Mouse (Mus musculus): Measurements from ENCODE around the gene Ankrd34c.

DNA sequence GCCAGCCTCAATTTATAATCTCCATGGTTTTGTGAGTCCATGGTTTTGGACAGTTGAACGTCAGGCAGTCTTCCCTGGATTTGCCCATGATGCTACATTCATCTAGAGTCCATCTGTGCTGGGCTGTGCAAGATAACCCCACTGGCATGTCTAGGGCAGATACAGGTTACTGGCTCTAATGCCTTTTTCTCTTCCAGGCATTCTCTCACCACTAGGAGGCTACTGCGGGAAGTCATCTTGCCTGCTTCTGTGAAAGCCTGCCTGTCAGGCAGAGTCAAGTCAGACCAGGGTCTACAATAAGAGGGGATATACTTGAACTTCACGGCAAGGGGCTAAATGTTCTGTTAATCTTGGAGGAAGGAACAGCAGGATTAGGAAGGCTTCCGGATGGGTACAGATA, 31.4 kb downstream of the Ankrd34c start:
- TF ChIP-seq MYOD1 (IDR thresholded peaks at IDR 0.05; ENCODE audit: control insufficient read depth in 1 of 3, insufficient read length in 2 of 3, low read depth in 2 of 3): no peak
- no peak for TF ChIP-seq POLR2A (IDR thresholded peaks at IDR 0.05; ENCODE audit: insufficient read length, low read depth)
- no peak for TF ChIP-seq MAX (IDR thresholded peaks at IDR 0.05; ENCODE audit: low read depth)
- TF ChIP-seq USF1 (IDR thresholded peaks at IDR 0.05; ENCODE audit: low read depth): no peak
- no peak for TF ChIP-seq E2F4 (IDR thresholded peaks at IDR 0.05; ENCODE audit: insufficient read depth)
- TF ChIP-seq CEBPB (IDR thresholded peaks at IDR 0.05; ENCODE audit: insufficient read depth, poor library complexity, severe bottlenecking): no peak
- no peak for TF ChIP-seq TCF12 (IDR thresholded peaks at IDR 0.05; ENCODE audit: insufficient read depth, poor library complexity, severe bottlenecking)
- no peak for TF ChIP-seq SRF (IDR thresholded peaks at IDR 0.05; ENCODE audit: control insufficient read depth, insufficient read length, low read depth)
- TF ChIP-seq POLR2AphosphoS2 (IDR thresholded peaks at IDR 0.05; ENCODE audit: insufficient read length, low read depth): no peak

Measured in myocyte (in vitro differentiated cells).